Mouse (Mus musculus) ovary, adult 2 months (tissue): Measurements from ENCODE around the gene Olfr1100. TPM values are rescaled to one million over a fixed set of nuclear protein-coding genes. Genes with fewer than 3 reads are reported as not detected.

ENCODE experiments used
- polyA plus RNA-seq: library from polyadenylated mRNA; depleted of rRNA; stranded (reverse); fragments of >200 nt; gene quantifications from 2 replicates; pipeline ENCODE4 v1.2.3, GENCODE M21; 2012; rRNA removed

Gene Olfr1100
- polyA plus RNA-seq, result not detected in 2 replicates

GRCm38 (mm10) chr2:86979854-86980253 is at the start of gene Olfr1100:
Olfr1100 (minus strand) TSS chr2:86979954.

GRCm38 (mm10) chr2:87026980-87027379 is 47.2 kb upstream of the Olfr1100 start, which contains the start of gene Olfr1104:
Olfr1104 (minus strand) TSS chr2:87027080.

GRCm38 (mm10) chr2:86998098-86998497 is 18.3 kb upstream of the Olfr1100 start, which contains the start of gene Olfr1102:
Olfr1102 (plus strand) TSS chr2:86998398.

GRCm38 (mm10) chr2:86991121-86991520 is 11.4 kb upstream of the Olfr1100 start, which contains the start of gene Olfr1101:
Olfr1101 (minus strand) TSS chr2:86991221.

GRCm38 (mm10) chr2:86960593-86960992 is 19.2 kb downstream of the Olfr1100 start, which contains the start of gene Olfr1099:
Olfr1099 (minus strand) TSS chr2:86960693.

Other genes with a start within 250 kb of the Olfr1100 start
- gene Olfr1089, start 246.3 kb downstream of the Olfr1100 start, polyA plus RNA-seq, result not detected in 2 replicates
- not detected in 2 replicates for gene Olfr1090, start 221.0 kb downstream of the Olfr1100 start, polyA plus RNA-seq
- not detected in 2 replicates for gene Olfr1093, start 197.5 kb downstream of the Olfr1100 start, polyA plus RNA-seq
- gene Olfr141, start 169.9 kb downstream of the Olfr1100 start, polyA plus RNA-seq, result not detected in 2 replicates
- not detected in 2 replicates for gene Olfr1094, start 155.3 kb downstream of the Olfr1100 start, polyA plus RNA-seq
- gene Olfr1095, start 128.3 kb downstream of the Olfr1100 start, polyA plus RNA-seq, result not detected in 2 replicates
- gene Gm13723, start 105.2 kb downstream of the Olfr1100 start, polyA plus RNA-seq, result not detected in 2 replicates
- gene Olfr1097, start 87.7 kb downstream of the Olfr1100 start, polyA plus RNA-seq, result not detected in 2 replicates
- gene Olfr1098, start 55.4 kb downstream of the Olfr1100 start, polyA plus RNA-seq, result not detected in 2 replicates
- not detected in 2 replicates for gene Olfr1099, start 19.3 kb downstream of the Olfr1100 start, polyA plus RNA-seq
- gene Olfr1101, start 11.3 kb upstream of the Olfr1100 start, polyA plus RNA-seq, result not detected in 2 replicates
- gene Olfr1102, start 18.4 kb upstream of the Olfr1100 start, polyA plus RNA-seq, result not detected in 2 replicates
- gene Olfr1104, start 47.1 kb upstream of the Olfr1100 start, polyA plus RNA-seq, result not detected in 2 replicates
- gene Olfr1105, start 56.6 kb upstream of the Olfr1100 start, polyA plus RNA-seq, result not detected in 2 replicates
- not detected in 2 replicates for gene Olfr1106, start 72.3 kb upstream of the Olfr1100 start, polyA plus RNA-seq
- gene Olfr1107, start 95.9 kb upstream of the Olfr1100 start, polyA plus RNA-seq, result not detected in 2 replicates
- not detected in 2 replicates for gene Olfr1109, start 116.1 kb upstream of the Olfr1100 start, polyA plus RNA-seq
- not detected in 2 replicates for gene Olfr259, start 134.6 kb upstream of the Olfr1100 start, polyA plus RNA-seq
- not detected in 2 replicates for gene Olfr1110, start 160.3 kb upstream of the Olfr1100 start, polyA plus RNA-seq
- gene Olfr1111, start 172.7 kb upstream of the Olfr1100 start, polyA plus RNA-seq, result not detected in 2 replicates
- gene Olfr1112, start 207.8 kb upstream of the Olfr1100 start, polyA plus RNA-seq, result not detected in 2 replicates
- gene Olfr1113, start 229.0 kb upstream of the Olfr1100 start, polyA plus RNA-seq, result not detected in 2 replicates